ENCODE assay signal across 26 mouse cellular contexts in genomic region chr7:34116601-34117000, GRCm38 (mm10). TPM values are rescaled to one million over a fixed set of nuclear protein-coding genes. Genes with fewer than 3 reads are reported as not detected.
A peak's percentile ranks its signal among the peaks of the same experiment; 100 is the strongest.
DNase-seq lines count a peak whose midpoint lies in the region; ATAC-seq lines count a peak whose summit lies in the region.
"Had no signal": no experiment of that assay in that cellular context is flagged by ENCODE, and none has a peak within 500 bp of the region (broad histone marks: within the 10 kb centered on the region; RNA-seq: fewer than 3 reads in every experiment).

No protein-coding gene starts in this region.

- no peak overlapping the region for H3K9ac ChIP-seq in embryonic facial prominence, embryonic 13.5 days
- H3K9ac ChIP-seq in kidney, embryonic 14.5 days (ENCODE audit: low read depth, low read length): no peak overlapping the region
- H3K9ac ChIP-seq in midbrain, embryonic 14.5 days (replicated peaks; ENCODE audit: low read length): no peak overlapping the region
- H3K9ac ChIP-seq in midbrain, embryonic 16.5 days (ENCODE audit: low read depth, low read length): no peak overlapping the region
- H3K9ac ChIP-seq: forebrain, postnatal 0 days; heart, embryonic 13.5 days; limb, embryonic 15.5 days; liver, embryonic 13.5 days had no signal

- no peaks in the 10 kb centered on the region for H3K27me3 ChIP-seq in embryonic facial prominence, embryonic 13.5 days
- H3K27me3 ChIP-seq in embryonic facial prominence, embryonic 10.5 days (replicated peaks; ENCODE audit: low read depth, poor library complexity, severe bottlenecking): no peaks in the 10 kb centered on the region
- H3K27me3 ChIP-seq in kidney, embryonic 14.5 days (ENCODE audit: control insufficient read depth, insufficient read depth, low read length): no peaks in the 10 kb centered on the region
- no peaks in the 10 kb centered on the region for H3K27me3 ChIP-seq in midbrain, embryonic 14.5 days (ENCODE audit: control insufficient read depth, insufficient read depth, low read length)
- H3K27me3 ChIP-seq in midbrain, embryonic 16.5 days (ENCODE audit: control insufficient read depth, insufficient read depth, low read depth, low read length): no peaks in the 10 kb centered on the region
- H3K27me3 ChIP-seq: heart, embryonic 13.5 days; limb, embryonic 15.5 days; liver, embryonic 13.5 days; Patski had no signal

- H3K27ac ChIP-seq in embryonic facial prominence, embryonic 13.5 days: no peak overlapping the region
- H3K27ac ChIP-seq in embryonic facial prominence, embryonic 10.5 days (replicated peaks): no peak overlapping the region
- no peak overlapping the region for H3K27ac ChIP-seq in kidney, embryonic 14.5 days (ENCODE audit: low read depth, low read length)
- H3K27ac ChIP-seq in midbrain, embryonic 14.5 days (replicated peaks; ENCODE audit: low read depth, low read length): no peak overlapping the region
- no peak overlapping the region for H3K27ac ChIP-seq in midbrain, embryonic 16.5 days (ENCODE audit: low read length)
- H3K27ac ChIP-seq: forebrain, embryonic 10.5 days; heart, embryonic 13.5 days; limb, embryonic 10.5 days; limb, embryonic 15.5 days; liver, embryonic 13.5 days; macrophage had no signal

- DNase-seq in embryonic facial prominence, embryonic 10.5 days (ENCODE audit: low spot score): no peak
- DNase-seq in kidney, adult 11 months: peak; percentile 23
- peak; percentile 25 for DNase-seq in midbrain, embryonic 14.5 days
- no peak for DNase-seq in lung, postnatal 10 days
- DNase-seq: adrenal gland, postnatal 10 days; cerebellum, adult 11-12 months; cerebellum, adult 9-11 months; forebrain, postnatal 0 days; heart, postnatal 10 days; kidney, postnatal 36 days; liver, embryonic 13.5 days; lung, adult 18-20 months; thymus, adult 2 months; thymus, postnatal 36 days had no signal

- peak; percentile 22; the same call in 1 of the 2 replicates for ATAC-seq in embryonic facial prominence, embryonic 13.5 days (ENCODE audit: insufficient number of reproducible peaks, insufficient read depth, low FRiP score, low TSS enrichment, low read depth)
- no peak for ATAC-seq in kidney, embryonic 14.5 days (ENCODE audit: low FRiP score, low TSS enrichment)
- ATAC-seq in midbrain, embryonic 14.5 days (ENCODE audit: low FRiP score, low TSS enrichment): no peak
- no peak for ATAC-seq in midbrain, embryonic 16.5 days
- ATAC-seq: forebrain, postnatal 0 days; lung, postnatal 0 days; Patski had no signal

- no peak overlapping the region for H3K4me3 ChIP-seq in embryonic facial prominence, embryonic 13.5 days
- no peak overlapping the region for H3K4me3 ChIP-seq in embryonic facial prominence, embryonic 10.5 days
- no peak overlapping the region for H3K4me3 ChIP-seq in kidney, embryonic 14.5 days (ENCODE audit: low read length)
- H3K4me3 ChIP-seq in midbrain, embryonic 14.5 days (replicated peaks; ENCODE audit: low read depth, low read length): no peak overlapping the region
- H3K4me3 ChIP-seq in midbrain, embryonic 16.5 days (ENCODE audit: low read depth, low read length): no peak overlapping the region
- H3K4me3 ChIP-seq: forebrain, embryonic 10.5 days; heart, embryonic 13.5 days; limb, embryonic 10.5 days; limb, embryonic 15.5 days; liver, embryonic 13.5 days had no signal

- no peaks in the 10 kb centered on the region for H3K9me3 ChIP-seq in embryonic facial prominence, embryonic 13.5 days
- H3K9me3 ChIP-seq in embryonic facial prominence, embryonic 10.5 days: no peaks in the 10 kb centered on the region
- H3K9me3 ChIP-seq in kidney, embryonic 14.5 days (ENCODE audit: control insufficient read depth, low read length): no peaks in the 10 kb centered on the region
- no peaks in the 10 kb centered on the region for H3K9me3 ChIP-seq in midbrain, embryonic 14.5 days (ENCODE audit: control insufficient read depth, low read length)
- no peaks in the 10 kb centered on the region for H3K9me3 ChIP-seq in midbrain, embryonic 16.5 days (replicated peaks; ENCODE audit: control insufficient read depth, low read length, poor library complexity, severe bottlenecking)
- H3K9me3 ChIP-seq: forebrain, embryonic 10.5 days; heart, embryonic 13.5 days; limb, embryonic 10.5 days; limb, embryonic 15.5 days; liver, embryonic 13.5 days had no signal

- H3K4me1 ChIP-seq in embryonic facial prominence, embryonic 13.5 days: peaks cover 11% of the 10 kb centered on the region
- no peaks in the 10 kb centered on the region for H3K4me1 ChIP-seq in embryonic facial prominence, embryonic 10.5 days
- no peaks in the 10 kb centered on the region for H3K4me1 ChIP-seq in kidney, embryonic 14.5 days (ENCODE audit: control insufficient read depth, insufficient read depth, low read length)
- H3K4me1 ChIP-seq in midbrain, embryonic 14.5 days (ENCODE audit: control insufficient read depth, insufficient read depth, low read length): no peaks in the 10 kb centered on the region
- H3K4me1 ChIP-seq in midbrain, embryonic 16.5 days (ENCODE audit: control insufficient read depth, insufficient read depth, low read length): no peaks in the 10 kb centered on the region
- H3K4me1 ChIP-seq: forebrain, embryonic 10.5 days; heart, embryonic 13.5 days; limb, embryonic 10.5 days; liver, embryonic 13.5 days had no signal

- 83% methylated on average over 3 of the region's 3 CpGs for WGBS in embryonic facial prominence, embryonic 13.5 days
- WGBS in embryonic facial prominence, embryonic 10.5 days: 94% methylated on average over 3 of the region's 3 CpGs
- WGBS in kidney, embryonic 14.5 days: 86% methylated on average over 3 of the region's 3 CpGs
- WGBS in midbrain, embryonic 14.5 days: 85% methylated on average over 3 of the region's 3 CpGs
- 72% methylated on average over 3 of the region's 3 CpGs for WGBS in midbrain, embryonic 16.5 days

- H3K4me2 ChIP-seq in embryonic facial prominence, embryonic 13.5 days: no peak overlapping the region
- H3K4me2 ChIP-seq in kidney, embryonic 14.5 days (replicated peaks; ENCODE audit: low read depth, low read length): no peak overlapping the region
- H3K4me2 ChIP-seq in midbrain, embryonic 14.5 days (ENCODE audit: low read length): no peak overlapping the region
- H3K4me2 ChIP-seq in midbrain, embryonic 16.5 days (ENCODE audit: low read length): no peak overlapping the region
- H3K4me2 ChIP-seq: heart, embryonic 13.5 days; limb, embryonic 15.5 days; liver, embryonic 13.5 days had no signal

- H3K36me3 ChIP-seq in embryonic facial prominence, embryonic 13.5 days: peaks cover 74% of the 10 kb centered on the region
- peaks cover 93% of the 10 kb centered on the region for H3K36me3 ChIP-seq in embryonic facial prominence, embryonic 10.5 days (replicated peaks)
- peaks cover 50% of the 10 kb centered on the region for H3K36me3 ChIP-seq in kidney, embryonic 14.5 days (ENCODE audit: control insufficient read depth, insufficient read depth, low read length)
- peaks cover 54% of the 10 kb centered on the region for H3K36me3 ChIP-seq in midbrain, embryonic 14.5 days (ENCODE audit: control insufficient read depth, insufficient read depth, low read length)
- H3K36me3 ChIP-seq in midbrain, embryonic 16.5 days (ENCODE audit: control insufficient read depth, insufficient read depth, low read length): peaks cover 13% of the 10 kb centered on the region

RNA-seq across cellular contexts. Expression of gene Wtip, which starts 16.5 kb away (rescaled TPM):
- polyA plus RNA-seq in embryonic facial prominence, embryonic 13.5 days (2015; fragmentation: Nextera tagmentation; extraction: Ambion mirVana): 6.8 and 9.2 TPM in 2 replicates
- 6.2 and 7.2 TPM in 2 replicates for polyA plus RNA-seq in embryonic facial prominence, embryonic 10.5 days (2016; fragmentation: Nextera tagmentation; extraction: Ambion mirVana)
- polyA plus RNA-seq in kidney, embryonic 14.5 days (2014; fragmentation: Nextera tagmentation; extraction: Ambion mirVana): 5.8 and 8.7 TPM in 2 replicates
- polyA plus RNA-seq in midbrain, embryonic 14.5 days (2014; fragmentation: Nextera tagmentation; extraction: Ambion mirVana): 2.8 TPM in 2 replicates
- 2.4 and 3.8 TPM in 2 replicates for polyA plus RNA-seq in midbrain, embryonic 16.5 days (2015; fragmentation: Nextera tagmentation; extraction: Ambion mirVana)

RNA-seq across cellular contexts. Expression of gene Scgb1b30, which starts 21.4 kb away (rescaled TPM):
- not detected in 2 replicates for polyA plus RNA-seq in embryonic facial prominence, embryonic 13.5 days (2015; fragmentation: Nextera tagmentation; extraction: Ambion mirVana)
- not detected in 2 replicates for polyA plus RNA-seq in embryonic facial prominence, embryonic 10.5 days (2016; fragmentation: Nextera tagmentation; extraction: Ambion mirVana)
- not detected in 2 replicates for polyA plus RNA-seq in kidney, embryonic 14.5 days (2014; fragmentation: Nextera tagmentation; extraction: Ambion mirVana)
- polyA plus RNA-seq in midbrain, embryonic 14.5 days (2014; fragmentation: Nextera tagmentation; extraction: Ambion mirVana): not detected in 2 replicates
- not detected in 2 replicates for polyA plus RNA-seq in midbrain, embryonic 16.5 days (2015; fragmentation: Nextera tagmentation; extraction: Ambion mirVana)
- polyA plus RNA-seq: embryonic facial prominence, embryonic 11.5 days; forebrain, embryonic 10.5 days; forebrain, postnatal 0 days; heart, embryonic 13.5 days; limb, embryonic 10.5 days; limb, embryonic 15.5 days; liver, embryonic 13.5 days; lung, postnatal 0 days; macrophage; neural tube, embryonic 14.5 days; Patski; thymus, adult 2 months had no signal

RNA-seq across cellular contexts. Expression of gene Uba2, which starts 52.8 kb away (rescaled TPM):
- polyA plus RNA-seq in embryonic facial prominence, embryonic 13.5 days (2015; fragmentation: Nextera tagmentation; extraction: Ambion mirVana): 226 and 239 TPM in 2 replicates
- 289 and 295 TPM in 2 replicates for polyA plus RNA-seq in embryonic facial prominence, embryonic 10.5 days (2016; fragmentation: Nextera tagmentation; extraction: Ambion mirVana)
- polyA plus RNA-seq in kidney, embryonic 14.5 days (2014; fragmentation: Nextera tagmentation; extraction: Ambion mirVana): 166 and 240 TPM in 2 replicates
- 159 and 203 TPM in 2 replicates for polyA plus RNA-seq in midbrain, embryonic 14.5 days (2014; fragmentation: Nextera tagmentation; extraction: Ambion mirVana)
- 163 and 172 TPM in 2 replicates for polyA plus RNA-seq in midbrain, embryonic 16.5 days (2015; fragmentation: Nextera tagmentation; extraction: Ambion mirVana)

Comparison
In these comparisons a context has a peak if more than half of its experiments do, and no peak if none do; other contexts are left out.
1. DNase-seq: peak in kidney, adult 11 months (single experiment) and midbrain, embryonic 14.5 days (single experiment); none in embryonic facial prominence, embryonic 10.5 days (single experiment) and lung, postnatal 10 days (single experiment).